Mouse (Mus musculus): Measurements from ENCODE around the gene Trim2.

The Trim2 gene

DNA sequence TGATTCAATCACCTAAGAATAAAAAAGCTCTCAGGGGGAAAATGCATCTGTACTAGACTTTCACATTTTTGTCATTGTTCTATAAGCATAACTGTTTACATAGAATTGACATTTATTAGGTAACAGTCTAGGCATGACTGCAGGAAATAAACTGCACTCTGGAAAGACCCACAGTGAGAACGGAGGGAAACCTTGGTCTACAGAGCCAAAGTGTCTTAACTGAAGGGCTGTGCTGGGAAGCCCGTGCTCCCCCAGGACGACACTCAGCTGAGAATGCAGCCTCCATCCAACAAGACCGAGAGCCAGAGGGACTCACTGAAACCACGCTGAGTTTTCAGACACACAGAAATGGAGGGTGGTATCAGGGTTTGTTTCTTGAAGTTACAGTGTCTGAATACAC lies 175.9 kb downstream of the Trim2 start:
- no peak for DNase-seq

DNA sequence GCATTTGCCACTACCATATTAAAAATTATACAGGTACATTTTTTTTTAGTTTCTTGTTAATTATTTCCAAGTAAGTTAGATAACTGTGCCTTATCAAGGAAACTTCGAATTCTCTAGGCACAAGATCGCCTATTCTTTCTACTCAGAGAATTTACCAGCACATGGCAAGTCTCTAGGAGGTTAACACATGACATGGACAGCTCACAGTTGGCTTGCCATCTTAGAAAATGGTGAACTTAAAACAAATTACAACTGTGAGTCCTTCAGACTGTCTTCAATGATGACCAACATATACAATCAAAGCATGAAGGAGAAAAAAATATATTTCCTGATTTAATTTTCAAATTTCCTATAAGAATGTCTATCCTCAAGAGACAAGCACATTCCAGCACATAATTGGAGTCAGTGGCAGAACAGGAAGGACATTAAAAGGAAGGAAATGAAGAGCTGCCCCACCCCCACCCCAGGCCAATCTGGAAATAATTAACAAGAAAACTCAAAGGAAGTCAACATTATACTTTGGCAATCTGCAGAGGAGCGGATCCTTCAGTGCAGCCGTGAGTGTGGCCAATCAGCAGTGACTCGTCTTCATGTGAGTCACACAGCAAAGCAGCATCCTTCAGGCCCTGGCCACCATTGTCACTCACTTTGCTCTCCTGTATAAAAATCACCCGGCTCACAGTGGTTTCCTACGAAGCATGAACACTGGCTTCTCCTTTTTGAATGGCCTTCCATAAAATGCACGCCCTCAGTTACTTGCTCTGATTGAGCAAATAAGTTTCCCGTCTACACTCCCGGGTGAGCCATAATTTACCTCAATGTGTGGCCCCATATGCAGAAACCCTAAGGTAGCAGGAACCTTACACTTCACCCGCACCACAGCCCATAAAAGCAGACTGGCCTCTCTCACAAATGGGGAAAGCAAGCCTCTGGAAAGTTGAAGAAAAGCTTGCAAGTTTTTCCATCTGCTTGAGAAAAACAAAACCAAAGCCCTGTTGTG lies 177.5 kb downstream of the Trim2 start:
- DNase-seq, result no peak

DNA sequence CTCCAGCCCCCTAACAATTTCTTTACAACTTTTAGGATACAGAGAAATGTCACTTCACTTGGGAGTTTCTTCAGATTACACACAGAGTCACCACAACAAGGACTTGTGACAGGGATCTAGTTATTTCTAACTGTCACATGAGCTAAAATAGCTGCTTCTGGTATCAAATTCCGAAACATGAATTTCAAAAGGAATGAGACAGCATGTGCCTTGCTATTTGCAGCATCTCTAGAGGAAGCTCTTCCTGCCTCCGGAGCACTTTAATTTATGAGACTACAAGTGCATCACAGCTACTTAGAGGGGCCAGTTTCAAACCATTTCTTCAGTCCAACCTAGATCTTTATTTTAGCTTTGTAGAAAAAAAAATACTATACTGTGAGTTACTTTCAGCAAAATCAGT lies 179.2 kb downstream of the Trim2 start:
- no peak for DNase-seq

DNA sequence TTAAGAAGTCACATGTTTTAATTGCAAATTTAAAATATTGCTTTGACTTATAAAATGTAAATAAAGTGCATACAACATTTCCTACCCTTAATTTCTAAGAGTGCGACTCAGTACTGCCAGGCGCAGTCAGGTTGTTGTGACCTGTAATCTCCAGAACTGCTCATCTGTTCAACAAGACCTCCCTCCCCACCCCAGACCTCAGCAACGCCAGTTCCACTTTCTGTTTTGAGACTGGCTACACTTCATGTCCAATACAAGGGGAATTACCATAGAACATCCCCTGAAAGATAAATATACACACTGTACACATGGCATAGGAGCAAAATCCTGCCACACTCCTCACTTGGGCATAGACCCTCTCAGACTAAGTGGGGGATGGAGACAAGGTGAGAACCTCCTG lies 180.0 kb downstream of the Trim2 start:
- no peak for DNase-seq

DNA sequence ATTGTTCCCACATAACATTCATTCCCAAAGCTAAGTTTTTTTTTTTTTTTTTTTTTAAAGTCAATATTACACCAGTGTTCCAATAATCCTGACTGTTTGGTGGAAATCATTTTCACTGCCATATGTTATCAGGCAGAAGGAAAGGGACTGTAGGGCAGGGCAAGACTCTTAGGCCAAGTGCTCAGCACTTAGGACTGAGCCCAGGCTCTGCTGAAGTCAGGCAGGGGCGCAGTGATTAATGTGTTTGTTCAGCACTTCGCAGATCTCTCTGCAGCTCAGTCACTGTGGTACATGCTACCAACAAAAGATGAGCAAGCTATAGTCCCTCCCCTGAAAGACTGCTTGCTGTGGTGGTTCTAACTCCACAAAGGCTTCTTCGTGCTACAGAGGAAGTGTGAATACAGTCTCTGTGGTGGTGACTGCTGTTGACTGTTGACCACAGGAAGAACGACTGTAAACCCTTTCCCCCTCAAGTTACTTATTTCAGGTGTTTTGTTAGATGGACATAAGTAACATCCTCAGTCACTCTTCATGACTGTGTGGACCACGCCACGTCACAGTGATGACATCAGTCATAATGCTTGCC lies 180.9 kb downstream of the Trim2 start:
- no peak for DNase-seq

DNA sequence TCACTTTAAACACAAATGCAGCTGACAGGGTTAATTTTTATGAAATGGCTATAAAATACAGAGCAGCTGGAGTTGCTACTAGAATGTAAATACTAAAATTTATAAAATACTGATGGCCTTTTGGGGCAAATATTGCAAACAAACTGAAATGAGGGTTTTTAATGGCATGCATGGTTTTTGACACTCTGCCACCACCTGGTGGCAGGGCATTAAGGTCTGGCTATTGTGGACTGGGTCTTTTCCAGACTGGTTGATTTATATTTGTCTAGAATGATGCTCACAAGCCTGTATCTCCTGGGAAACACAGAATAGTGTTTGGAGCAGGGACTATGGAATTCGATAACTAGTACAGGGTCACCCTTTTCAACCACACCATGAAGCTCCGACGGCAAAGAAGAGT lies 183.2 kb downstream of the Trim2 start:
- peak; percentile 24 to 32 for DNase-seq

DNA sequence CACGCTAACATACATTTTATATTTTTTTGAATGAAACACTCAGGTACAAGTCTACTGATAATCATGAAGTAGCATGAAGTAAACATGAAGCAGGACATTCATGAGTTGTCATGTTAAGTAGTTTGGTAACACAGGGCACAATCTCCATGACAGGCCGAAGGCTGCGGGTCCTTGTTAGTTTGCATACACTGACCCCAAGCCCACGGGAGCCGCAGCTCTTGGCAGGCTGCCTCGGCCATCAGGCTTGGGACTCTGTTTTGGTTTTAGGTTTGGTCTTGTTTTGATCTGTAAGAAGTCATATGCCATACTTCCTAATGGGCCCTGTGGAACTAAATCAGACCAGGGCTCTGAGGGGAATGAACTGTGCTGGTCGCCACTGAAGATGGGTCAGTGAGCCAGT lies 188.0 kb downstream of the Trim2 start:
- peak; percentile 7 to 9 for DNase-seq

DNA sequence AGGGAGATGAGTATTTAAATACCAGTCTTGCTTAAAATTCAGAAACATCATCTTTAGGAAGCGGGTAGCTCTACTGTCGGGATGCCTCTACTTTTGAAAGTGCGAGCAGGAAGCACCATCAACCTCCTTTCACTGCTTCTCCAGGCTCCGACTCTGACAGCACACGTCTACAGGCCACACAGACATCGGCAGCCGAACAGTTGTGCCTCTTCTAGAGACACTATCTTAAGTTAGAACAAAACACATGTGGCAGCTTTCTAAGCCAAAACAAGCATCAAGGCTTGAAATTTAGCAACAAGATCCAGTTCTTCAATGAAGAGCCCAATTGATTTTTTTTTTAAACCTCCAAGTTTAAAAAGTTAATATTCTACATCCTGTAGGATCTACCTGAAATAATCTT lies 188.5 kb downstream of the Trim2 start:
- DNase-seq, result no peak

Measured in cerebellum, postnatal 14 days (tissue).